Mouse (Mus musculus) megakaryocyte, embryonic 14.5 days (primary cell): ENCODE results near the gene Prpf3. TPM values are rescaled to one million over a fixed set of nuclear protein-coding genes. Genes with fewer than 3 reads are reported as not detected.
A peak's percentile ranks its signal among the peaks of the same experiment; 100 is the strongest.

Experiments
- H3K27me3 ChIP-seq: replicated peaks from 2 replicates; pipeline ENCODE3; 2012; ENCODE audit warnings: inconsistent platforms
- H3K36me3 ChIP-seq: replicated peaks from 2 replicates; pipeline ENCODE3; 2012; ENCODE audit warnings: low read length, inconsistent platforms, mixed read lengths
- H3K4me1 ChIP-seq: 2 replicates; pipeline ENCODE4 v1.6.1; 2012; ENCODE audit warnings: inconsistent platforms
- H3K4me3 ChIP-seq: replicated peaks from 2 replicates; pipeline ENCODE3; 2012; ENCODE audit warnings: moderate library complexity, mild to moderate bottlenecking, inconsistent platforms
- H3K9me3 ChIP-seq: 2 replicates; pipeline ENCODE4 v1.6.1; 2012; ENCODE audit warnings: inconsistent platforms
- FLI1 ChIP-seq: IDR thresholded peaks from 2 replicates; pipeline ENCODE4 v1.6.1; 2012; ENCODE audit warnings: low read length, inconsistent platforms, mixed read lengths
- GATA1 ChIP-seq: IDR thresholded peaks from 3 replicates; pipeline ENCODE4 v1.6.1; 2012; ENCODE audit warnings: mixed read lengths, low read length, inconsistent platforms, borderline replicate concordance
- polyA plus RNA-seq: library from polyadenylated mRNA; stranded (reverse); fragments of >175 nt; gene quantifications from 2 replicates; pipeline ENCODE4 v1.2.3, GENCODE M21; 2012; ENCODE audit warnings: low replicate concordance; ENCODE audit not compliant: insufficient read depth

Prpf3 gene
- polyA plus RNA-seq, 1 experiment, result 6.5 TPM

- peak overlapping the region; percentile 91 for H3K4me3 ChIP-seq
- H3K4me1 ChIP-seq, result peaks cover 53% of the 10 kb centered on the region
- TF ChIP-seq GATA1 (no peak), FLI1 (no peak)
Measured at GRCm38 (mm10) chr3:95893126-95893525, 37.4 kb upstream of the Prpf3 start.

GRCm38 (mm10) chr3:95892066-95893052, 36.7 kb upstream of the Prpf3 start:
- Histone ChIP-seq H3K4me1 (peaks cover 55% of the 10 kb centered on the region), H3K36me3 (peaks cover 9% of the 10 kb centered on the region), H3K4me3 (peak overlapping the region; percentile 90), H3K27me3 (peaks cover 3% of the 10 kb centered on the region), H3K9me3 (no peaks in the 10 kb centered on the region)
- TF ChIP-seq FLI1, result no peak
- no peak for TF ChIP-seq GATA1

More at GRCm38 (mm10) chr3:95893126-95893525, 37.4 kb upstream of the Prpf3 start:
- no peaks in the 10 kb centered on the region for H3K27me3 ChIP-seq
- H3K36me3 ChIP-seq, result peaks cover 15% of the 10 kb centered on the region
- H3K9me3 ChIP-seq, result no peaks in the 10 kb centered on the region

- Histone ChIP-seq H3K4me3 (peak within 1 kb of the TSS; percentile 90), H3K36me3 (peaks cover 12% of the 10 kb centered on the region), H3K9me3 (no peaks in the 10 kb centered on the region), H3K27me3 (peaks cover 3% of the 10 kb centered on the region), H3K4me1 (peaks cover 55% of the 10 kb centered on the region)
- TF ChIP-seq GATA1, result no peak
- no peak for TF ChIP-seq FLI1
Measured at GRCm38 (mm10) chr3:95891211-95892065, 35.8 kb upstream of the Prpf3 start, which contains the start of gene BC028528. BC028528 (minus strand) TSS chr3:95892005.

- TF ChIP-seq GATA1 (no peak), FLI1 (no peak)
- H3K36me3 ChIP-seq, result peaks cover 4% of the 10 kb centered on the region
- H3K4me1 ChIP-seq, result peaks cover 43% of the 10 kb centered on the region
- no peaks in the 10 kb centered on the region for H3K9me3 ChIP-seq
- peaks cover 4% of the 10 kb centered on the region for H3K27me3 ChIP-seq
- H3K4me3 ChIP-seq, result no peak overlapping the region
Measured at GRCm38 (mm10) chr3:95889664-95890063, 34.0 kb upstream of the Prpf3 start.

- no peaks in the 10 kb centered on the region for H3K9me3 ChIP-seq
- peaks cover 7% of the 10 kb centered on the region for H3K36me3 ChIP-seq
- no peak overlapping the region for H3K4me3 ChIP-seq
- peaks cover 4% of the 10 kb centered on the region for H3K27me3 ChIP-seq
- peaks cover 40% of the 10 kb centered on the region for H3K4me1 ChIP-seq
- TF ChIP-seq FLI1, result no peak
- TF ChIP-seq GATA1, result no peak
Measured at GRCm38 (mm10) chr3:95887596-95887995, 31.9 kb upstream of the Prpf3 start.

GRCm38 (mm10) chr3:95884400-95884799, 28.7 kb upstream of the Prpf3 start:
- H3K36me3 ChIP-seq, result peaks cover 17% of the 10 kb centered on the region
- TF ChIP-seq GATA1 (no peak), FLI1 (no peak)
- no peaks in the 10 kb centered on the region for H3K9me3 ChIP-seq
- H3K4me1 ChIP-seq, result peaks cover 35% of the 10 kb centered on the region
- H3K4me3 ChIP-seq, result no peak overlapping the region
- H3K27me3 ChIP-seq, result peaks cover 4% of the 10 kb centered on the region

- H3K4me1 ChIP-seq, result peaks cover 34% of the 10 kb centered on the region
- TF ChIP-seq FLI1 (no peak), GATA1 (no peak)
- peaks cover 27% of the 10 kb centered on the region for H3K36me3 ChIP-seq
- H3K27me3 ChIP-seq, result peaks cover 4% of the 10 kb centered on the region
- H3K4me3 ChIP-seq, result peak overlapping the region; percentile 93
- H3K9me3 ChIP-seq, result no peaks in the 10 kb centered on the region
Measured at GRCm38 (mm10) chr3:95882816-95883425, 27.2 kb upstream of the Prpf3 start.

- peaks cover 33% of the 10 kb centered on the region for H3K36me3 ChIP-seq
- H3K9me3 ChIP-seq, result no peaks in the 10 kb centered on the region
- peak within 1 kb of the TSS; percentile 93 for H3K4me3 ChIP-seq
- TF ChIP-seq FLI1 (no peak), GATA1 (no peak)
- peaks cover 29% of the 10 kb centered on the region for H3K4me1 ChIP-seq
- peaks cover 1% of the 10 kb centered on the region for H3K27me3 ChIP-seq
Measured at GRCm38 (mm10) chr3:95881979-95882815, 26.5 kb upstream of the Prpf3 start, which contains the start of gene Ciart. Ciart (minus strand) TSS chr3:95882251.

- H3K27me3 ChIP-seq, result no peaks in the 10 kb centered on the region
Measured at GRCm38 (mm10) chr3:95879063-95879462, 23.4 kb upstream of the Prpf3 start.

More at GRCm38 (mm10) chr3:95879063-95879462, 23.4 kb upstream of the Prpf3 start:
- peaks cover 40% of the 10 kb centered on the region for H3K4me1 ChIP-seq
- H3K9me3 ChIP-seq, result no peaks in the 10 kb centered on the region
- peaks cover 37% of the 10 kb centered on the region for H3K36me3 ChIP-seq
- no peak overlapping the region for H3K4me3 ChIP-seq
- no peak for TF ChIP-seq FLI1
- TF ChIP-seq GATA1, result no peak
